Mouse (Mus musculus) embryonic stem cell, embryonic (primary cell): Measurements from ENCODE around the gene Mknk2.

Experiments used
- CTCF ChIA-PET, 4 experiments: fragments of 300-600 bp in 2 of 4; fragments of 350-600 bp in 2 of 4; sonication (Branson Sonifier 250); formaldehyde crosslinking; loops; one replicate each; lab custom pipeline; 2022; ENCODE audit warnings: inconsistent platforms in 2 of 4; lab: Charles Lee
- POLR2A ChIA-PET, 4 experiments: fragments of 300-600 bp in 2 of 4; fragments of 350-600 bp in 2 of 4; sonication (Branson Sonifier 250); formaldehyde crosslinking; loops; one replicate each; lab custom pipeline; 2022; ENCODE audit warnings: antibody characterized with exemption in 4 of 4, inconsistent platforms in 1 of 4; lab: Charles Lee

The Mknk2 gene

GRCm38 (mm10) chr10:80669018-80669417 is 8.9 kb downstream of the Mknk2 start:
- ChIA-PET POLR2A (interaction anchor here in 3 of 4 experiments (0.6 to 33.3 kb wide), 27 partner anchors 3 to 625 kb away, joined by 3 to 944 read pairs (median 5); partner anchors contain the start of genes Btbd2 (in 2 of the 3), Mknk2 (in 2 of the 3), Abhd17a (in 1 of the 3) and Ap3d1 (in 1 of the 3)), CTCF (interaction anchor here in 2 of 4 experiments (0.9 to 2.7 kb wide), 6 partner anchors 8 to 322 kb away, joined by 3 to 12 read pairs (median 4); no protein-coding TSS in a partner anchor)

GRCm38 (mm10) chr10:80668614-80669013 is 9.3 kb downstream of the Mknk2 start:
- POLR2A ChIA-PET: interaction anchor here in 3 of 4 experiments (0.6 to 33.3 kb wide), 29 partner anchors 3 to 625 kb away, joined by 3 to 944 read pairs (median 4); partner anchors contain the start of genes Btbd2 (in 2 of the 3), Mknk2 (in 2 of the 3), Abhd17a (in 1 of the 3) and Ap3d1 (in 1 of the 3)
- CTCF ChIA-PET: interaction anchor here in 3 of 4 experiments (0.5 to 2.7 kb wide), 7 partner anchors 8 to 510 kb away, joined by 3 to 12 read pairs (median 5); no protein-coding TSS in a partner anchor

- CTCF ChIA-PET: interaction anchor here in 3 of 4 experiments (0.6 to 1.2 kb wide), 3 partner anchors 8 to 180 kb away, joined by 4 read pairs; no protein-coding TSS in a partner anchor
- POLR2A ChIA-PET: interaction anchor here (0.5 to 33.3 kb wide), 16 partner anchors 5 to 544 kb away, joined by 3 to 944 read pairs (median 4); partner anchors contain the start of genes Btbd2 (in 2 of the 4), Mknk2 (in 2 of the 4), Abhd17a (in 1 of the 4) and Atp8b3 (in 1 of the 4)
Measured at GRCm38 (mm10) chr10:80666837-80667412, 11.0 kb downstream of the Mknk2 start.

- CTCF ChIA-PET: interaction anchor here in 2 of 4 experiments (0.6 to 1.2 kb wide), 3 partner anchors 8 to 262 kb away, joined by 3 to 4 read pairs (median 4); no protein-coding TSS in a partner anchor
- POLR2A ChIA-PET: interaction anchor here in 3 of 4 experiments (0.7 to 33.3 kb wide), 15 partner anchors 6 to 135 kb away, joined by 3 to 944 read pairs (median 5); partner anchors contain the start of genes Btbd2 (in 2 of the 3), Mknk2 (in 2 of the 3), Abhd17a (in 1 of the 3) and Csnk1g2 (in 1 of the 3)
Measured at GRCm38 (mm10) chr10:80665981-80666733, 11.8 kb downstream of the Mknk2 start.

GRCm38 (mm10) chr10:80665459-80665858 is 12.5 kb downstream of the Mknk2 start:
- POLR2A ChIA-PET: interaction anchor here in 3 of 4 experiments (0.7 to 33.3 kb wide), 18 partner anchors 6 to 266 kb away, joined by 3 to 944 read pairs (median 6); partner anchors contain the start of genes Btbd2 (in 2 of the 3), Csnk1g2 (in 2 of the 3), Mknk2 (in 2 of the 3) and Abhd17a (in 1 of the 3)
- CTCF ChIA-PET: interaction anchor here in 1 of 4 experiments (1.2 to 1.3 kb wide), 3 partner anchors 10 to 127 kb away, joined by 4 to 5 read pairs (median 4); partner anchors contain the start of genes Atp8b3 and Rexo1

- ChIA-PET CTCF (interaction anchor here in 3 of 4 experiments (0.6 to 1.3 kb wide), 13 partner anchors 11 to 290 kb away, joined by 3 to 9 read pairs (median 4); partner anchors contain the start of genes Atp8b3 (in 1 of the 3) and Rexo1 (in 1 of the 3)), POLR2A (interaction anchor here (0.6 to 33.3 kb wide), 29 partner anchors 7 to 746 kb away, joined by 3 to 944 read pairs (median 4); partner anchors contain the start of genes Abhd17a (in 2 of the 4), Csnk1g2 (in 2 of the 4), Mknk2 (in 2 of the 4) and Rexo1 (in 2 of the 4))
Measured at GRCm38 (mm10) chr10:80665016-80665380, 12.9 kb downstream of the Mknk2 start.

- POLR2A ChIA-PET: interaction anchor here (0.6 to 33.3 kb wide), 30 partner anchors 7 to 746 kb away, joined by 3 to 944 read pairs (median 4); partner anchors contain the start of genes Abhd17a (in 2 of the 4), Csnk1g2 (in 2 of the 4), Mknk2 (in 2 of the 4) and Rexo1 (in 2 of the 4)
- CTCF ChIA-PET: interaction anchor here in 3 of 4 experiments (0.6 to 1.3 kb wide), 13 partner anchors 10 to 291 kb away, joined by 3 to 9 read pairs (median 4); partner anchors contain the start of genes Atp8b3 (in 1 of the 3) and Rexo1 (in 1 of the 3)
Measured at GRCm38 (mm10) chr10:80664197-80665015, 13.5 kb downstream of the Mknk2 start.

- CTCF ChIA-PET: no interaction called here
- POLR2A ChIA-PET: interaction anchor here in 3 of 4 experiments (0.8 to 33.3 kb wide), 14 partner anchors 8 to 295 kb away, joined by 3 to 944 read pairs (median 10); partner anchors contain the start of genes Csnk1g2 (in 2 of the 3), Mknk2 (in 2 of the 3), Abhd17a (in 1 of the 3) and Btbd2 (in 1 of the 3)
Measured at GRCm38 (mm10) chr10:80663485-80664196, 14.3 kb downstream of the Mknk2 start.

GRCm38 (mm10) chr10:80661149-80661548 is 16.8 kb downstream of the Mknk2 start:
- ChIA-PET POLR2A (interaction anchor here (0.6 to 33.3 kb wide), 46 partner anchors 11 to 493 kb away, joined by 3 to 944 read pairs (median 4); partner anchors contain the start of genes Adat3 (in 2 of the 4), Csnk1g2 (in 2 of the 4), Gadd45b (in 2 of the 4) and Klf16 (in 2 of the 4)), CTCF (interaction anchor here (0.6 to 5.3 kb wide), 79 partner anchors 8 to 628 kb away, joined by 3 to 74 read pairs (median 5); partner anchors contain the start of genes Abhd17a (in 2 of the 4), Atp8b3 (in 2 of the 4), Csnk1g2 (in 2 of the 4) and Mknk2 (in 2 of the 4))

- CTCF ChIA-PET: interaction anchor here (0.5 to 5.3 kb wide), 30 partner anchors 9 to 271 kb away, joined by 3 to 74 read pairs (median 4); partner anchors contain the start of genes Mknk2 (in 3 of the 4), Atp8b3 (in 2 of the 4), Abhd17a (in 1 of the 4) and Klf16 (in 1 of the 4)
- POLR2A ChIA-PET: interaction anchor here (0.8 to 33.3 kb wide), 17 partner anchors 12 to 270 kb away, joined by 3 to 944 read pairs (median 7); partner anchors contain the start of genes Ap3d1 (in 2 of the 4), Mknk2 (in 2 of the 4), Abhd17a (in 1 of the 4) and Csnk1g2 (in 1 of the 4)
Measured at GRCm38 (mm10) chr10:80659213-80659612, 18.7 kb downstream of the Mknk2 start.

GRCm38 (mm10) chr10:80658841-80659202 is 19.1 kb downstream of the Mknk2 start:
- ChIA-PET POLR2A (interaction anchor here (0.8 to 33.3 kb wide), 20 partner anchors 13 to 271 kb away, joined by 3 to 944 read pairs (median 6); partner anchors contain the start of genes Ap3d1 (in 2 of the 4), Mknk2 (in 2 of the 4), Abhd17a (in 1 of the 4) and Csnk1g2 (in 1 of the 4)), CTCF (interaction anchor here (0.5 to 5.3 kb wide), 34 partner anchors 8 to 1969 kb away, joined by 3 to 74 read pairs (median 4); partner anchors contain the start of genes Mknk2 (in 3 of the 4), Atp8b3 (in 2 of the 4), Klf16 (in 2 of the 4) and Abhd17a (in 1 of the 4))

- ChIA-PET CTCF (interaction anchor here (0.5 to 5.3 kb wide), 25 partner anchors 9 to 1970 kb away, joined by 3 to 74 read pairs (median 4); partner anchors contain the start of genes Atp8b3 (in 2 of the 4), Klf16 (in 2 of the 4), Mknk2 (in 2 of the 4) and Abhd17a (in 1 of the 4)), POLR2A (interaction anchor here (0.6 to 33.3 kb wide), 26 partner anchors 10 to 271 kb away, joined by 3 to 944 read pairs (median 5); partner anchors contain the start of genes Csnk1g2 (in 2 of the 4), Mknk2 (in 2 of the 4), Rexo1 (in 2 of the 4) and Abhd17a (in 1 of the 4))
Measured at GRCm38 (mm10) chr10:80658194-80658840, 19.6 kb downstream of the Mknk2 start.

- CTCF ChIA-PET: interaction anchor here in 3 of 4 experiments (0.7 to 5.3 kb wide), 8 partner anchors 19 to 118 kb away, joined by 3 to 74 read pairs (median 4); partner anchors contain the start of genes Abhd17a (in 1 of the 3), Atp8b3 (in 1 of the 3), Klf16 (in 1 of the 3) and Mknk2 (in 1 of the 3)
- POLR2A ChIA-PET: interaction anchor here in 3 of 4 experiments (0.7 to 33.3 kb wide), 16 partner anchors 15 to 224 kb away, joined by 3 to 944 read pairs (median 5); partner anchors contain the start of genes Csnk1g2 (in 2 of the 3), Mknk2 (in 2 of the 3), Abhd17a (in 1 of the 3) and Ap3d1 (in 1 of the 3)
Measured at GRCm38 (mm10) chr10:80656863-80657623, 20.9 kb downstream of the Mknk2 start, which contains the start of gene Btbd2. Gene Btbd2, minus strand, starts transcription at chr10:80657071.
